Mouse (Mus musculus) large intestine, adult 2 months (tissue): ENCODE results near the gene Cc2d1a. TPM values are rescaled to one million over a fixed set of nuclear protein-coding genes. Genes with fewer than 3 reads are reported as not detected.

Experiments used
- DNase-seq: peaks from one replicate; pipeline ENCODE4 v3.0.0-alpha.2; 2012; ENCODE audit warnings: low read depth, low spot score
- WGBS: fragments of 180-500 bp; shearing (Covaris S2); methylation state at CpG from one replicate; pipeline ENCODE4 v1.1.7; 2018; 5-methylcytosine and 5-hydroxymethylcytosine counted together
- polyA plus RNA-seq: library from polyadenylated mRNA; depleted of rRNA; stranded (reverse); fragments of >200 nt; gene quantifications from 2 replicates; pipeline ENCODE4 v1.2.3, GENCODE M21; 2012

Gene Cc2d1a
- polyA plus RNA-seq, 1 experiment: 30.2 TPM

GRCm38 (mm10) chr8:84179946-84180345, 32.2 kb upstream of the Cc2d1a start:
- WGBS: 70% methylated on average over 4 of the region's 4 CpGs
- no peak for DNase-seq

- 86% methylated on average over 8 of the region's 8 CpGs for WGBS
- no peak for DNase-seq
Observed at GRCm38 (mm10) chr8:84178592-84178991, 30.9 kb upstream of the Cc2d1a start.

- 92% methylated on average over 3 of the region's 3 CpGs for WGBS
- no peak for DNase-seq
Observed at GRCm38 (mm10) chr8:84177405-84177804, 29.7 kb upstream of the Cc2d1a start.

GRCm38 (mm10) chr8:84176560-84176959, 28.8 kb upstream of the Cc2d1a start:
- 51% methylated on average over 3 of the region's 3 CpGs for WGBS
- no peak for DNase-seq

GRCm38 (mm10) chr8:84173861-84174260, 26.1 kb upstream of the Cc2d1a start:
- 76% methylated on average over 6 of the region's 6 CpGs for WGBS
- DNase-seq: no peak

- 83% methylated on average over 5 of the region's 5 CpGs for WGBS
- no peak for DNase-seq
Observed at GRCm38 (mm10) chr8:84170096-84170495, 22.4 kb upstream of the Cc2d1a start.

- no peak for DNase-seq
- WGBS: 93% methylated on average over 2 of the region's 2 CpGs
Observed at GRCm38 (mm10) chr8:84167696-84168095, 20.0 kb upstream of the Cc2d1a start.

- no peak for DNase-seq
- WGBS: 89% methylated on average over 4 of the region's 4 CpGs
Observed at GRCm38 (mm10) chr8:84157620-84158019, 9.9 kb upstream of the Cc2d1a start.

- 30% methylated on average over 3 of the region's 3 CpGs for WGBS
- DNase-seq: peak; percentile 10
Observed at GRCm38 (mm10) chr8:84149181-84149580, 1.4 kb upstream of the Cc2d1a start.

GRCm38 (mm10) chr8:84148531-84148850, 755 bp upstream of the Cc2d1a start:
- peak; percentile 4 for DNase-seq
- 48% methylated on average over 5 of the region's 5 CpGs for WGBS

- 3% methylated on average over 14 of the region's 14 CpGs for WGBS
- peak; percentile 88 for DNase-seq
Observed at GRCm38 (mm10) chr8:84147324-84147766, 391 bp downstream of the Cc2d1a start.

- 66% methylated on average over 8 of the region's 8 CpGs for WGBS
- no peak for DNase-seq
Observed at GRCm38 (mm10) chr8:84144636-84145245, 3.0 kb downstream of the Cc2d1a start.

- WGBS: 95% methylated on average over 4 of the region's 4 CpGs
- no peak for DNase-seq
Observed at GRCm38 (mm10) chr8:84140838-84141237, 6.9 kb downstream of the Cc2d1a start.

- no peak for DNase-seq
- WGBS: 92% methylated on average over 3 of the region's 3 CpGs
Observed at GRCm38 (mm10) chr8:84137848-84138247, 9.9 kb downstream of the Cc2d1a start.

- 79% methylated on average over 8 of the region's 8 CpGs for WGBS
- no peak for DNase-seq
Observed at GRCm38 (mm10) chr8:84132225-84132624, 15.5 kb downstream of the Cc2d1a start.

GRCm38 (mm10) chr8:84130806-84131205, 16.9 kb downstream of the Cc2d1a start:
- WGBS: 58% methylated on average over 30 of the region's 30 CpGs
- DNase-seq: no peak

GRCm38 (mm10) chr8:84128277-84128676, 19.5 kb downstream of the Cc2d1a start:
- WGBS: 48% methylated on average over 8 of the region's 8 CpGs
- DNase-seq: no peak

GRCm38 (mm10) chr8:84127202-84127901, 20.4 kb downstream of the Cc2d1a start:
- DNase-seq: no peak
- whole genome bisulfite sequencing: 73% methylated on average over 17 of the region's 17 CpGs

GRCm38 (mm10) chr8:84126742-84127141, 21.0 kb downstream of the Cc2d1a start:
- WGBS: 59% methylated on average over 2 of the region's 2 CpGs
- DNase-seq: no peak

GRCm38 (mm10) chr8:84125656-84126055, 22.1 kb downstream of the Cc2d1a start, which contains the start of gene Podnl1:
Podnl1 (plus strand) TSS chr8:84125989.
- no peak for DNase-seq
- 31% methylated on average over 9 of the region's 9 CpGs for WGBS

- DNase-seq: no peak
- 66% methylated on average over 3 of the region's 3 CpGs for WGBS
Observed at GRCm38 (mm10) chr8:84122151-84122550, 25.6 kb downstream of the Cc2d1a start.
